Mouse (Mus musculus): ENCODE data around the gene Smim12. TPM values are rescaled to one million over a fixed set of nuclear protein-coding genes. Genes with fewer than 3 reads are reported as not detected.

The Smim12 gene
- 1.9 TPM for polyA plus RNA-seq (2014; fragmentation: Illumina TruSeq; extraction: RNeasy Lipid Tissue Mini Kit (QIAGEN cat#74804); ENCODE audit: low read depth, low replicate concordance)

GRCm38 (mm10) chr4:127243552-127243951, at the start of gene Smim12:
TSS of gene Smim12 (plus strand) at chr4:127243784.

Other genes with a start within 250 kb of the Smim12 start
- gene Sfpq, start 222.5 kb upstream of the Smim12 start, polyA plus RNA-seq (2014; fragmentation: Illumina TruSeq; extraction: RNeasy Lipid Tissue Mini Kit (QIAGEN cat#74804); ENCODE audit: low read depth, low replicate concordance) = 281 TPM
- gene Zmym1, start 182.6 kb upstream of the Smim12 start, polyA plus RNA-seq (2014; fragmentation: Illumina TruSeq; extraction: RNeasy Lipid Tissue Mini Kit (QIAGEN cat#74804); ENCODE audit: low read depth, low replicate concordance) = 16.8 TPM
- gene Zmym6, start 166.4 kb upstream of the Smim12 start, polyA plus RNA-seq (2014; fragmentation: Illumina TruSeq; extraction: RNeasy Lipid Tissue Mini Kit (QIAGEN cat#74804); ENCODE audit: low read depth, low replicate concordance) = 59.0 TPM
- gene Tmem35b, start 120.1 kb upstream of the Smim12 start, polyA plus RNA-seq (2014; fragmentation: Illumina TruSeq; extraction: RNeasy Lipid Tissue Mini Kit (QIAGEN cat#74804); ENCODE audit: low read depth, low replicate concordance) = 13.5 TPM
- not detected for gene Dlgap3, start 74.6 kb upstream of the Smim12 start, polyA plus RNA-seq (2014; fragmentation: Illumina TruSeq; extraction: RNeasy Lipid Tissue Mini Kit (QIAGEN cat#74804); ENCODE audit: low read depth, low replicate concordance)
- gene Gja4, start 70.3 kb downstream of the Smim12 start, polyA plus RNA-seq (2014; fragmentation: Illumina TruSeq; extraction: RNeasy Lipid Tissue Mini Kit (QIAGEN cat#74804); ENCODE audit: low read depth, low replicate concordance) = not detected
- gene Gjb3, start 87.1 kb downstream of the Smim12 start, polyA plus RNA-seq (2014; fragmentation: Illumina TruSeq; extraction: RNeasy Lipid Tissue Mini Kit (QIAGEN cat#74804); ENCODE audit: low read depth, low replicate concordance) = 0.25 TPM
- gene Gjb4, start 110.3 kb downstream of the Smim12 start, polyA plus RNA-seq (2014; fragmentation: Illumina TruSeq; extraction: RNeasy Lipid Tissue Mini Kit (QIAGEN cat#74804); ENCODE audit: low read depth, low replicate concordance) = not detected
- not detected for gene Gjb5, start 114.4 kb downstream of the Smim12 start, polyA plus RNA-seq (2014; fragmentation: Illumina TruSeq; extraction: RNeasy Lipid Tissue Mini Kit (QIAGEN cat#74804); ENCODE audit: low read depth, low replicate concordance)